ENCODE assay signal across 9 mouse cellular contexts in the genomic region with DNA sequence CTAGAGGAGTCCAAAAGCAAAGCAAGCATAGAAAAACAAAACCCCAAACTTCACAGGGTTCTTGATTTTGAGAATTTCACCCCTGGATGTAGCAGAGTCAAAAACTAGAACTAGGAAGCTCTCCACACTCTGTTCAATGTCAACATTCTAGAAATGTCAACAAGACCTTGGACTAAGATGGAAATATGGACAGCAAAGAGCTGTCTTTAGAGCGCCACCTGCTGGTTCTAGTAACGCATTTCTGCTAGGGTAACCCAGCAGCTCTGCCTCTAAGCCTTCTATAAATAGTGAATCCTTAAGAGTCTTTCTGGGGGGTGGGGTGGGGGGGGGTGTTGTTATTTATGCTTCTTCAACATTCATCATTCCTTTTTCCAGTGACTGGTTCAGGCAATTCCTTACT. TPM values are rescaled to one million over a fixed set of nuclear protein-coding genes. Genes with fewer than 3 reads are reported as not detected.
DNase-seq lines count a peak whose midpoint lies in the region; ATAC-seq and TF ChIP-seq lines count a peak whose summit lies in the region.
"Had no signal": no experiment of that assay in that cellular context is flagged by ENCODE, and none has a peak within 500 bp of the region (broad histone marks: within the 10 kb centered on the region; RNA-seq: fewer than 3 reads in every experiment).

No protein-coding gene starts in this region.

- H3K9ac ChIP-seq in kidney, embryonic 15.5 days, result no peak overlapping the region
- H3K9ac ChIP-seq in ES-E14 (ENCODE audit: insufficient read depth, low read depth, low read length, poor library complexity, severe bottlenecking), result no peak overlapping the region
- H3K9ac ChIP-seq in neural tube, embryonic 11.5 days (ENCODE audit: low read length), result no peak overlapping the region

- no peak overlapping the region for H3K4me3 ChIP-seq in kidney, embryonic 15.5 days (replicated peaks)
- no peak overlapping the region for H3K4me3 ChIP-seq in ES-E14 (ENCODE audit: insufficient read depth in 1 of 2, low read depth in 1 of 2, low read length in 2 of 2, poor library complexity in 1 of 2, severe bottlenecking in 1 of 2)
- no peak overlapping the region for H3K4me3 ChIP-seq in neural tube, embryonic 11.5 days (ENCODE audit: low read depth, low read length)
- H3K4me3 ChIP-seq: megakaryocyte, embryonic 14.5 days had no signal

- ATAC-seq in kidney, embryonic 15.5 days (replicated peaks; ENCODE audit: low FRiP score), result no peak
- ATAC-seq in neural tube, embryonic 11.5 days (ENCODE audit: insufficient read depth, low FRiP score, low TSS enrichment), result no peak

- no peak overlapping the region for H3K4me2 ChIP-seq in kidney, embryonic 15.5 days
- no peak overlapping the region for H3K4me2 ChIP-seq in neural tube, embryonic 11.5 days (ENCODE audit: low read depth)

- H3K27ac ChIP-seq in kidney, embryonic 15.5 days, result no peak overlapping the region
- no peak overlapping the region for H3K27ac ChIP-seq in ES-E14 (ENCODE audit: insufficient read depth, low read depth, low read length, poor library complexity, severe bottlenecking)
- no peak overlapping the region for H3K27ac ChIP-seq in neural tube, embryonic 11.5 days (ENCODE audit: low read depth, low read length)

- 0% methylated on average over 2 of the region's 2 CpGs for WGBS in kidney, embryonic 15.5 days
- WGBS in neural tube, embryonic 11.5 days, result 2% methylated on average over 2 of the region's 2 CpGs

- peak; percentile 61 for DNase-seq in kidney, adult 18-20 months
- DNase-seq in ES-E14 (ENCODE audit: low read depth, low spot score), result no peak
- peak; percentile 83 for DNase-seq in brain, adult 2 months (ENCODE audit: low read depth, low spot score)
- peak; percentile 54 for DNase-seq in gastrocnemius, postnatal 14 days
- peak; percentile 54 to 71 for DNase-seq in left cerebral cortex, postnatal 14 days (ENCODE audit: low spot score in 2 of 2)
- peak; percentile 69 for DNase-seq in neural tube, embryonic 11.5 days (ENCODE audit: low spot score)
- no peak for DNase-seq in frontal cortex, postnatal 25 days (ENCODE audit: low spot score in 2 of 2)

- no peaks in the 10 kb centered on the region for H3K36me3 ChIP-seq in kidney, embryonic 15.5 days
- no peaks in the 10 kb centered on the region for H3K36me3 ChIP-seq in ES-E14 (ENCODE audit: control insufficient read depth, insufficient read depth, low read length, poor library complexity, severe bottlenecking)
- no peaks in the 10 kb centered on the region for H3K36me3 ChIP-seq in neural tube, embryonic 11.5 days (ENCODE audit: control insufficient read depth, insufficient read depth, low read length)

- H3K9me3 ChIP-seq in kidney, embryonic 15.5 days (replicated peaks), result no peaks in the 10 kb centered on the region
- H3K9me3 ChIP-seq in ES-E14 (ENCODE audit: control insufficient read depth, insufficient read depth, low read depth, low read length), result no peaks in the 10 kb centered on the region
- no peaks in the 10 kb centered on the region for H3K9me3 ChIP-seq in neural tube, embryonic 11.5 days (ENCODE audit: control insufficient read depth, low read length)
- H3K9me3 ChIP-seq: megakaryocyte, embryonic 14.5 days had no signal

- intact Hi-C loops in gastrocnemius, postnatal 14 days (cut with DNase I; ENCODE audit: low total_unique reads), result loop anchor here (10.0 kb wide), 2 partner anchors 70 to 310 kb away; no protein-coding TSS in a partner anchor
- intact Hi-C loops in left cerebral cortex, postnatal 14 days (cut with DNase I), result no loop called here

- H3K27me3 ChIP-seq in kidney, embryonic 15.5 days, result no peaks in the 10 kb centered on the region
- H3K27me3 ChIP-seq in neural tube, embryonic 11.5 days (ENCODE audit: control insufficient read depth, insufficient read depth, low read length), result no peaks in the 10 kb centered on the region

- in situ Hi-C loops in ES-E14 (cut with MboI; ENCODE audit: low sequenced_read_pairs in 2 of 2, unreplicated experiment in 2 of 2), result no loop called here

- no peaks in the 10 kb centered on the region for H3K4me1 ChIP-seq in kidney, embryonic 15.5 days
- peaks cover 4 to 13% of the 10 kb centered on the region in 2 experiments; a peak in 3 of 4 replicates for H3K4me1 ChIP-seq in ES-E14 (ENCODE audit: control insufficient read depth in 2 of 2, insufficient read depth in 2 of 2, low read length in 2 of 2, poor library complexity in 1 of 2)
- no peaks in the 10 kb centered on the region for H3K4me1 ChIP-seq in neural tube, embryonic 11.5 days (ENCODE audit: control insufficient read depth, insufficient read depth, low read length)

TF ChIP-seq in ES-E14, 5 proteins besides CTCF, POLR2A, EP300 and RAD21:
- TF ChIP-seq ZC3H11A (IDR thresholded peaks at IDR 0.05; ENCODE audit: borderline replicate concordance, low read depth, low read length), result 0 out of 2 replicates have a peak, but pooled peaks have one; percentile 13
- no peak for TF ChIP-seq CHD2 (IDR thresholded peaks at IDR 0.05; ENCODE audit: low read depth, low read length)
- TF ChIP-seq HCFC1 (IDR thresholded peaks at IDR 0.05; ENCODE audit: borderline replicate concordance, insufficient read depth, low read length), result no peak
- TF ChIP-seq MAFK (IDR thresholded peaks at IDR 0.05; ENCODE audit: insufficient read depth, low read depth, low read length), result no peak
- no peak for TF ChIP-seq ZNF384 (IDR thresholded peaks at IDR 0.05; ENCODE audit: low read depth, low read length)

RNA-seq across cellular contexts. Expression of a gene that starts 3.2 kb away (rescaled TPM):
- 87.3 and 87.5 TPM in 2 replicates for polyA plus RNA-seq in kidney, embryonic 15.5 days (2015; fragmentation: Nextera tagmentation; extraction: Ambion mirVana)
- 24.9 and 40.1 TPM in 2 replicates for total RNA-seq in ES-E14 (2012; rRNA removed)
- total RNA-seq in gastrocnemius, postnatal 14 days (2021), result 10 to 100 TPM; 54.3 to 61.1 TPM
- total RNA-seq in left cerebral cortex, postnatal 14 days (2021), result 10 to 100 TPM; 96.7 to 99.5 TPM
- 61.6 and 62.9 TPM in 2 replicates for polyA plus RNA-seq in neural tube, embryonic 11.5 days (2014; fragmentation: Nextera tagmentation; extraction: Ambion mirVana)

RNA-seq across cellular contexts. Expression of a gene that starts 13.5 kb away (rescaled TPM):
- 0.18 and 0.27 TPM in 2 replicates for polyA plus RNA-seq in kidney, embryonic 15.5 days (2015; fragmentation: Nextera tagmentation; extraction: Ambion mirVana)
- 0.09 TPM in 1 of 2 replicates, not detected in the other for total RNA-seq in ES-E14 (2012; rRNA removed)
- not detected for total RNA-seq in gastrocnemius, postnatal 14 days (2021)
- not detected for total RNA-seq in left cerebral cortex, postnatal 14 days (2021)
- polyA plus RNA-seq in neural tube, embryonic 11.5 days (2014; fragmentation: Nextera tagmentation; extraction: Ambion mirVana), result 0.08 TPM in 1 of 2 replicates, not detected in the other

RNA-seq across cellular contexts. Expression of a gene that starts 26.5 kb away (rescaled TPM):
- 1,042 and 1,119 TPM in 2 replicates for polyA plus RNA-seq in kidney, embryonic 15.5 days (2015; fragmentation: Nextera tagmentation; extraction: Ambion mirVana)
- total RNA-seq in ES-E14 (2012; rRNA removed), result 2,753 and 2,889 TPM in 2 replicates
- total RNA-seq in gastrocnemius, postnatal 14 days (2021), result 100 to 1,000 TPM; 791 to 878 TPM
- 100 to 1,000 TPM; 597 to 631 TPM for total RNA-seq in left cerebral cortex, postnatal 14 days (2021)
- 822 and 906 TPM in 2 replicates for polyA plus RNA-seq in neural tube, embryonic 11.5 days (2014; fragmentation: Nextera tagmentation; extraction: Ambion mirVana)

RNA-seq across cellular contexts. Expression of a gene that starts 52.0 kb away (rescaled TPM):
- not detected in 2 replicates for polyA plus RNA-seq in kidney, embryonic 15.5 days (2015; fragmentation: Nextera tagmentation; extraction: Ambion mirVana)
- not detected in 2 replicates for total RNA-seq in ES-E14 (2012; rRNA removed)
- total RNA-seq in gastrocnemius, postnatal 14 days (2021), result not detected
- under 1 TPM in 1 of 2 experiments, not detected in 1; 0.88 TPM for total RNA-seq in left cerebral cortex, postnatal 14 days (2021)
- polyA plus RNA-seq in neural tube, embryonic 11.5 days (2014; fragmentation: Nextera tagmentation; extraction: Ambion mirVana), result not detected in 2 replicates

Comparison
In these comparisons a context has a peak if more than half of its experiments do, and no peak if none do; other contexts are left out.
1. DNase-seq: peak in kidney, adult 18-20 months (single experiment), brain, adult 2 months (single experiment), gastrocnemius, postnatal 14 days (single experiment), left cerebral cortex, postnatal 14 days (2 of 2) and neural tube, embryonic 11.5 days (single experiment); none in ES-E14 (single experiment) and frontal cortex, postnatal 25 days (0 of 2).